Mouse (Mus musculus): ENCODE data around the gene Gm10639. TPM values are rescaled to one million over a fixed set of nuclear protein-coding genes. Genes with fewer than 3 reads are reported as not detected.

Gm10639 gene
- total RNA-seq, 1 experiment = not detected

DNA sequence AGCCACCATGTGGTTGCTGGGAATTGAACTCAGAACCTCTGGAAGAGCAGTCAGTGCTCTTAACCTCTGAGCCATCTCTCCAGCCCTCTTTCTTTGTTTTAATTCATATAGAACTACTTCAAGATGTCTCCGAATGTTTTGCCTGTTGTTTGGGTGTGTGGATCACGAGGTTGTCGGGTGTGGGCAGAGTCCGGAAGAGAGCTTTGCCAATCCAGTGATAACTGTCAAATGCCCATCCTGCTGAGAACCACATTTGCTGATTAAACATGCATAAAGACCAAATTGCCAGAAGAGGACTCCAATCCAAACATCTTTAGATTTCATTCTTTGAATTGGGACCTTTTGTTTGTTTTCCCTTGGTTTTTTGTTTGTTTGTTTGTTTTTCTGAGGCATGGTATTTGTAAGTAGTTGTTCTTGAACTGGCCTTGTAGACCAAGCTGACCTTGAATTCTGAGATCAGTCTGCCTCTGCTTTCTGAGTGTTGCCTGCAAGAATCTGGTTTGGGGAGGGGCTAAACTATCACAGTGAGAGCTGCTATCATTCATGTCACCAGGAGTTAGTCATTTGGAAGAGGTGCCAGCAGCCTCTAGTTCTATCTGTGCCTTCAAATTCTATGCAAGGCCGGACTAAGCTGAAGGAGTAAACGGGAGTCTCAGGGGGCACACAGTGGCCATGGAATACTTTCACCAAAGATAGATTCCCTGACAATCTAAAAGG lies 61.9 kb downstream of the Gm10639 start:
- Histone ChIP-seq H3K9me3 (ENCODE audit: control insufficient read depth, insufficient read depth, low read depth, low read length) (no peaks in the 10 kb centered on the region), H3K9ac (ENCODE audit: insufficient read depth, low read depth, low read length, poor library complexity, severe bottlenecking) (no peak overlapping the region), H3K4me3 (ENCODE audit: insufficient read depth in 1 of 2, low read depth in 1 of 2, low read length in 2 of 2, poor library complexity in 1 of 2, severe bottlenecking in 1 of 2) (no peak overlapping the region), H3K4me1 (ENCODE audit: control insufficient read depth in 2 of 2, insufficient read depth in 2 of 2, low read length in 2 of 2, poor library complexity in 1 of 2) (no peaks in the 10 kb centered on the region; a peak in 1 of 4 replicates), H3K27ac (ENCODE audit: insufficient read depth, low read depth, low read length, poor library complexity, severe bottlenecking) (no peak overlapping the region), H3K36me3 (ENCODE audit: control insufficient read depth, insufficient read depth, low read length, poor library complexity, severe bottlenecking) (no peaks in the 10 kb centered on the region)
- no peak for TF ChIP-seq ZNF384 (IDR thresholded peaks at IDR 0.05; ENCODE audit: low read depth, low read length)
- no peak for TF ChIP-seq CHD2 (IDR thresholded peaks at IDR 0.05; ENCODE audit: low read depth, low read length)
- TF ChIP-seq MAFK (IDR thresholded peaks at IDR 0.05; ENCODE audit: insufficient read depth, low read depth, low read length) = no peak
- no peak for TF ChIP-seq HCFC1 (IDR thresholded peaks at IDR 0.05; ENCODE audit: borderline replicate concordance, insufficient read depth, low read length)
- no peak for TF ChIP-seq ZC3H11A (IDR thresholded peaks at IDR 0.05; ENCODE audit: borderline replicate concordance, low read depth, low read length)
- in situ Hi-C loops (cut with MboI; ENCODE audit: low sequenced_read_pairs in 2 of 2, unreplicated experiment in 2 of 2) = no loop called here
- DNase-seq (ENCODE audit: low read depth, low spot score) = no peak

Other genes with a start within 250 kb of the Gm10639 start
- gene Gcm1, start 238.0 kb upstream of the Gm10639 start, total RNA-seq (2012; rRNA removed) = 0.48 and 1.4 TPM in 2 replicates
- gene Fbxo9, start 180.9 kb upstream of the Gm10639 start, total RNA-seq (2012; rRNA removed) = 19.2 and 28.7 TPM in 2 replicates
- 5.3 and 5.4 TPM in 2 replicates for gene Ick, start 180.7 kb upstream of the Gm10639 start, total RNA-seq (2012; rRNA removed)
- 265 and 309 TPM in 2 replicates for gene Gsta4, start 107.1 kb upstream of the Gm10639 start, total RNA-seq (2012; rRNA removed)
- not detected in 2 replicates for gene Gsta1, start 59.3 kb upstream of the Gm10639 start, total RNA-seq (2012; rRNA removed)
- not detected in 2 replicates for gene Gm3776, start 32.8 kb upstream of the Gm10639 start, total RNA-seq (2012; rRNA removed)
- 0.31 TPM in 1 of 2 replicates, not detected in the other for gene Omt2a, start 24.9 kb downstream of the Gm10639 start, total RNA-seq (2012; rRNA removed)
- not detected in 2 replicates for gene Omt2b, start 37.7 kb downstream of the Gm10639 start, total RNA-seq (2012; rRNA removed)
- gene Gsta2, start 65.9 kb downstream of the Gm10639 start, total RNA-seq (2012; rRNA removed) = not detected in 2 replicates
- 2,580 and 3,190 TPM in 2 replicates for gene Dppa5a, start 78.3 kb downstream of the Gm10639 start, total RNA-seq (2012; rRNA removed)
- gene Ooep, start 88.8 kb downstream of the Gm10639 start, total RNA-seq (2012; rRNA removed) = 31.2 and 35.3 TPM in 2 replicates
- 4.3 and 5.0 TPM in 2 replicates for gene Ddx43, start 105.9 kb downstream of the Gm10639 start, total RNA-seq (2012; rRNA removed)
- 0.90 and 1.7 TPM in 2 replicates for gene Cgas, start 153.3 kb downstream of the Gm10639 start, total RNA-seq (2012; rRNA removed)
- 31.3 and 44.8 TPM in 2 replicates for gene Mto1, start 158.3 kb downstream of the Gm10639 start, total RNA-seq (2012; rRNA removed)
- gene Gm17324, start 158.9 kb downstream of the Gm10639 start, total RNA-seq (2012; rRNA removed) = 0.45 and 1.6 TPM in 2 replicates
- 10,022 and 10,869 TPM in 2 replicates for gene Eef1a1, start 199.2 kb downstream of the Gm10639 start, total RNA-seq (2012; rRNA removed)

Measured in ES-E14 (cell line).